Mouse (Mus musculus) kidney, postnatal 14 days (tissue): ENCODE data around the gene Fem1b.
"Not testable (repeated sequence)": the region's sequence is repeated elsewhere in the genome, so short reads cannot be mapped to it uniquely, and the experiment has no call there.

ENCODE experiments used
- DNase-seq: peaks from one replicate; pipeline ENCODE4 v3.0.0; 2022; ENCODE audit warnings: mixed read lengths

The Fem1b gene

GRCm38 (mm10) chr9:62826456-62826855 is 14.7 kb upstream of the Fem1b start:
- DNase-seq: no peak

DNA sequence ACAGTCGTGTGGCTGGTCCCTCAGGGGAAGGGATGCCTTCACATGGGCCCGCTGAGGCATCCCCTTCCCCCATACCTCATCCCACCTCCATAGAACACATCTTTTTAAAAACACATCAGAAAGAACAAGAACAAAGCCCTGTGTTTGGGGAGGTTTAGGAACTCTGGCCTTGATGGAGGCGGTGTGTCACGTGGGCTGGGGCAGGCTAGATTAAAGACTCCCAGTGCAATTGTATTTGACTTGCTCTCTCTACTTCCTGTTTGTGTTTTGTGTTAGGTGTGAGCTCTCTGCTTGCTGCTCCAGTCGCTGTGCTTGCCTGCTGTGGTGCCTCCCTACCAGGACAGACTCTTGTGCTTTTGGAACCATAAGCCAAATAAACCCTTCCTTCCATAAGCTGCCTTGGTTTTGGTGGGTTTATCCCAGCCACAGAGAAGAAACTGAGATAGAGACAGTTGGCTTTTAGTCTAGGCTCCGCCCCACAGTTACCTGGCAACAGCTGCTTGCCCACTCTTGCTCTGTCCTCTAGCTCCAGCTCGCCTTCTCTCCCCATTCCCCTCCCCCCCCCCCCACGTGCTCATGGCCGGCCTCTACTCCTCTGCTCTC is 14.2 kb upstream of the Fem1b start:
- no peak for DNase-seq

- DNase-seq: no peak
Observed at GRCm38 (mm10) chr9:62821811-62822210, 10.1 kb upstream of the Fem1b start.

DNA sequence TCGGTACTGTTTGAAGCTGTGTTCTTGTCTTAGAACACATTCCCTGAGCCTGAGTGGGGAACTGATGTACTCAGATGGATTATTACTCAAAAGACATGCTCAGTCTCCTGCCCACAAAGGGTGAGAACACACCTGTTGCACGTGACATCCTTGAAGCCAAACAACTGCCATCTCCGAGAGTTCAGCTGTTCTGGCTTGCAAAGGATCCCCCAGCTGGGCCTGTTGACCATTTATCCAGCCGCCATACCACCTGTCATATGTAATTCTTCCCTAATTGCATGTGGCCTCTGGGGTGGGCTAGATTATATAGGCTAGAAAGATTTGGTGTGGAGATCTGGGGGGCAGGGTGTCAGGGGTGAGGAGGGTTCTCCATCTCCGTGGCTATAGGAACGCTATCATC is 9.1 kb upstream of the Fem1b start:
- no peak for DNase-seq

DNA sequence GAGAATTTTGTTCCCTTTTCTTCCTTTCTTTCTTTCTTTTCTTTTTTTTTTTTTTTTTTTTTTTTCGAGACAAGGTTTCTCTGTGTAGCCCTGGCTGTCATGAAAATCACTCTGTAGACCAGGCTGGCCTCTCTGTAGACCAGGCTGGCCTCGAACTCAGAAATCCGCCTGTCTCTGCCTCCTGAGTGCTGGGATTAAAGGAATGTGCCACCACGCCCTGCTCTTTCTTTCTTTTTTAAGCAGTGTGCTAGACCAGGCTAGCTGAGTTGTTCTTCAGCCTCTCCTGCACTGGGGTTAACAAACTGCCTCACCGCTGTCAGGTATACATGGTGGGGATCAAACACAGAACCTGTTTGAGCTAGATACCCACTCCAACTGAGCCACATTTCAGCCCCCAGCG is 8.2 kb upstream of the Fem1b start:
- not testable (repeated sequence) for DNase-seq

GRCm38 (mm10) chr9:62819494-62819893 is 7.8 kb upstream of the Fem1b start:
- no peak for DNase-seq

GRCm38 (mm10) chr9:62817828-62818614 is 6.3 kb upstream of the Fem1b start:
- DNase-seq: no peak

DNA sequence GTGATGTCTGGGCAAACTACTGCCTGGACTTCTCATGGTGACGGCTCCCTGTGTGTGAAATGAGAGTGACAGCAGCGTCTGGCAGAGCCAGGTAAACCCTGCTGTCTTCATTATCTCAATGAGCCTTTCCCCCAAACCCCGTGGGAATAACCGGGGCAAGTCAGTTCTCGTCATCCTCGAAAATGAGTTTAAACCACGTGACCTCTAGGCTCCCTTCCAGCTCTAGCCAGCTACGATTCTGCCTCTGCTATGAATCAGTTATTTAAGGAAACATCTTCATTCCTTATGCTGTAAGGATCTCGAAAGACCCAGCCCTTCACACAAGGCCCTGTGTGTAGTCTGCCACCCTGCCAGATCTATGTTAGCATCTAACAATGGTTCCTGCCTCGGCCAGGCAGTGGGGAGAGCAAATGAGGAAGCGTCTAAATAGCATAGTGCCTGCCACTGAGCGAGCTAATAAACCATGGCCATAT is 5.4 kb upstream of the Fem1b start:
- peak; percentile 31 for DNase-seq

DNA sequence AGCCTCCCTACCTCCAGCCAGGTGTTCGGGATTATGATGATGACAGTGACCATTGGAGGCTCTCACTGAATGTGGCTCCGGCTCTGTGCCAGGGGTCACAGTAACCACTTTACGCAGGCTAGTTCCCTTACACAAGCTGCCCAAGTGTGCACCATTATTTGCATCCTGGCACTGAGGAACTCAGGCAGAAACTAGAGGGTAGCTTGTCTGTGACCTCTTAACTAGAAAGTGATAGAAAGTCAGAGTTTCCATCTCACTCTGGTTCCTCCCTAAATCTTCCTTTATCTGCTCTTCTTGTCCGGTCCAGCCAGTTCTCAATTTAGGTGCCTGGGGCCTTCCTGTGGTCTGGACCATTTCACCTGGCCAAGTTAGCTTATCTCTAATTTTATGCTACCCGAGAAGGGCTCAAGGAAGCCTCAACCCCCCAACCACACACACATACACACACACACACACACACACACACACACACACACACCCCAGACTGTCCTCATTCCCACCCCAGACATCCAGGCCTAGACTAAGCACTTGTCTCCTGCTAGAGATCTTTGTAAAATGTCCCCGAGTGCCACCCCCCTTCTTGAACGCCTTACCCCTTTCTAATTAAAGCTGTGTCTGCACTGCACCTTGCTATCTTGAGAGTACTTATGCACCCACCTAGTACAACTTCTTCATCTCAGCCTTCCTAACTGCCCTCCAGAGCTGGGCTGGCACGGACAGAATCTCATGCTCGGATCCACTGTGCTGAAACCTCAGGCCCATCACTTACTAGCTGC is 4.8 kb upstream of the Fem1b start:
- DNase-seq: no peak

GRCm38 (mm10) chr9:62814751-62815150 is 3.0 kb upstream of the Fem1b start:
- no peak for DNase-seq

DNA sequence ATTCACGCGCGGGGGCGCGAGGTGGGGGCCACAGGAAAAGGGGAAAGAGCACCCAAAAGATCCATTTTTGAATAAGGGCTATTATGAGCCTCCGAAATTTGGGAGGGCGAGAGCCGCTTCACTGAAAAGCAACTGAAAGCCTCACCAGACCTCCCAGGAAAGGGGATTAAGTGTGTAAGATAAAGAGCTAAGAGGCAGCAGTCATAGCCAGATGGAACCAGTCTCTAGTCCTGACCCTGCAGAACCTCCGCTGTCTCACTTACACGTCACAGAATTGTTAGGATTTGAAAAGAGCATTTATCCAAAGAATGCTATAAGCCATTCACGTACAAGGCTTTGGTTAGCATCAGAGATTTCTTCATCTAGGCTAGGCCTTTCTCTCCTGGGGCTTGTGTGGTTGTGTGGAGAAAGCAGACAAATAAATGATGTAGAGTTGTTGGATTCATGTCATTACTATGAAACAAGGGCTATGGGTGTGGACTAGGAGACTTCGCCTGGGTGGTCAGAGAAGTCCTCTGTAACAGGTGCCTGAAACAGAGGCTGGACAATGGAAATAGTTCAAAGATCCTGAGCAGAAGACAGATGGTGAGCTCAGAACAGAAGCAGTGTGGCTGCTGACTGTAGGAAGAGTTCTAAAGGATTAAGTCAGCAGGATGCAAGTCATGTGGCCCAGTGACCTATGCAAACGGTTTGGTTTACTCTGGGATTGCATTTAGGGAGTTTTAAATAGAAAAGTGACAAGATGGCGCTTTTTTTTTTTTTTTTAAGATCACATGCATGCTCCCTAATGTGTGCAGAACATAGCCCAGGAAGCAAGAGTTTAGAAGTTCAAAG is 699 bp upstream of the Fem1b start:
- no peak for DNase-seq

GRCm38 (mm10) chr9:62810543-62811515 is 905 bp downstream of the Fem1b start:
- DNase-seq: no peak

DNA sequence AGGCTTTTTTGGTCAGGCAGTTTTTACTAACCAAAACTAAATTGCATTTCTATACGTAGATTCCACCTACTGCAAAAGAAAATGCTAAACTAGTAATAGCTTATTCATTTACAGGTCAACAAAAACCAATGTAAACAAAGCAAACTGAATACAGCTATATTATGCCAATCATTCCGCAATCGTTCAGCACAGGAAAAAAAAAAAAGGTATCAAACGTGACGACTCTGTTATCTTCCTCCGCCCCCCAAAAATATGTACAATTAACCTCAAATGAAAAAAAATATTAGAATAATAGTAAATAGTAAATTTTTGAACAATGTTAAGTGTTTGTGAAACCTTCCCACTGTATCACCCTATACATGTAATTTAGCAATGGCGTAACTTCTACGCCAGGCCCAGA is 1.6 kb downstream of the Fem1b start:
- DNase-seq: no peak

DNA sequence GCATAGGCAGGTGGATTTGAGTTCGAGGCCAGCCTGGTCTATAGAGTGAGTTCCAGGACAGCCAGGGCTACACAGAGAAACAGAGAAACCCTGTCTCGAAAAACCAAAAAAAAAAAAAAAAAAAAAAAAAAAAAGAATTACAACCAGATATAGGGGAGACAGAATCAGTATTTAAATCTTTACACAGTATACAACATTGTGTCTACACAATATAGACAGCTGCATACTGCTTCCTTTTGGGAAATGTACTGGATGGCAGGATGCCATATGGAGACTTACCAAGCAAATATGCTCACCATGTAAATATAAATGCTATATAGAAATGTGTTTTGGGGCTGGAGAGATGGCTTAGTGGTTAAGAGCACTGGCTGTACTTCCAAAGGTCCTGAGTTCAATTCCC is 12.5 kb downstream of the Fem1b start:
- DNase-seq: not testable (repeated sequence)

DNA sequence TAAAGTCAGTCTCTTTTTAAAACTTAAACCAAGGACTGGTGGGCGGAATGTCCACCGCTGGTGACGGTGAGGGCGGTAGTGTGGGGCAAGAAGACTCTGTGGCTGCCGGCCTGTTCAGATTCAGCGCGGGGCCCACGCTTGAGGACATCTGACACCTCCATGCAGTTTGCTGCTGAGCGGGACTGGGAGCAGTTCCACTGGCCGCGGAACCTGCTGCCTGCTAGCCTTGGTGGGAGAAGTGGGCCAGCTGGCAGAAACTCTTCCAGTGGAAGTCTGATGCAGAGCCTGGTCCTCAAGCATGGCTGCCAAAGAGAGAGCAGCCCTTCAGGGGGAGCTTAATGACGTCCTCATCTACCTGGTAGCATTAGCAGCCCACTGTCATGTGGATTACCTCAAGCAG is 21.9 kb downstream of the Fem1b start:
- no peak for DNase-seq

DNA sequence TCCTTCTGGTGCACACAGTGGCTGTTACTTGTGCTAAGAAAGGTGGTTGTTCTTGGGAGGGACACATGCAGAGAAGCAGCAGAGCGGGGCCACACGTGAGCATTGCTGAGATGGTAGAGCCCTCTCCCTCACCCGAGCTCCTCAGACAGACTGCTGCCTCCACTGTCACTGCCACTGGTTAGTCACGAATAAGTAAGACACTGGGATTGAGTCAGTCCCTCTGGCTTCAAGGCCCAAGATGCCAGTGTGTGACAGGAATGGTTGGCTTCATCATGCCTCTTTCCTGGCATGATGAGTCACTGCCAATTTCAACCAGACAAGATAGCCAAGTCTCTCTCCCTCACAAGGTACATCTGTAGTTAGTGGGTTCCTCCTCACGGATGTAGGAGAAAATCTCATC is 25.0 kb downstream of the Fem1b start:
- DNase-seq: no peak

- no peak for DNase-seq
Observed at GRCm38 (mm10) chr9:62784233-62784632, 27.5 kb downstream of the Fem1b start.

GRCm38 (mm10) chr9:62782976-62783781 is 28.6 kb downstream of the Fem1b start:
- DNase-seq: peak; percentile 11

DNA sequence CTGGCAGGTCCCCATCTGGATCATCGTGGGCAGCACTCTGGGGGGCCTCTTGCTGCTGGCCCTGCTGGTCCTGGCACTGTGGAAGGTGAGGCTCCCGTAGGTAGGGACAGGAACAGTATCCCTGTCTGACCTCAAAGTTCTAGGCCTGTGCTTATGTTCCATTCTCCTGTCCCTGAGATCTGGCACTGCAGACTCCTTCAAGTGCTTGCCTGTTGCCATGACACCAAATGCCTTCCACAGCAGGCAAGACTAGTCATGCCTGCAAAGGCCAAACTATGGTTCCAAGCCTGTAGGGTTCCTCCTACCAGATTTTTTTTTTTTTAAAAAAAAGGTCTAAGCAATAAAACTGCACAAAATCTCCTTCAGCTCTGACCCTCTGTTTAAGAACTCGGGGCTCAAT is 29.8 kb downstream of the Fem1b start:
- DNase-seq: peak; percentile 34

DNA sequence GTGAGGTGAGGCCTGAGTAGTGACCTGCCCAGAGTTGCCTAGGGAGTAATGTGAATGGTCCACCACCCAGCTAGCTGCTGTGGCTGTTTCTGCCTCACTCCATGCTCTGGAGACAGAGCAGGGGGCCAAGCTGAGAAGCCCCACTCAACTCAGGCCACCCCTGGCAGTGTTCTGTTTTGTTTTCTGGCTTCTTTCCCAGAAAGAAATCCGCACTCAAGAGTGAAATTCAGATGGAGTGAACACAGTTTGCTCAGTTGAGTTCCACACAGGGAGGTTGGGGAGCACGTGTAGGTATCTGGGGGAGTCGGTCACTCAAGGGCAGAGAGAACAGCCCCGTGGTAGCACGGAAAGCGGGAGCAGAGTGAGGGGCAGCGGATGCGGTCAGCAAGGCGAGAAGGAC is 33.0 kb downstream of the Fem1b start:
- DNase-seq: no peak

DNA sequence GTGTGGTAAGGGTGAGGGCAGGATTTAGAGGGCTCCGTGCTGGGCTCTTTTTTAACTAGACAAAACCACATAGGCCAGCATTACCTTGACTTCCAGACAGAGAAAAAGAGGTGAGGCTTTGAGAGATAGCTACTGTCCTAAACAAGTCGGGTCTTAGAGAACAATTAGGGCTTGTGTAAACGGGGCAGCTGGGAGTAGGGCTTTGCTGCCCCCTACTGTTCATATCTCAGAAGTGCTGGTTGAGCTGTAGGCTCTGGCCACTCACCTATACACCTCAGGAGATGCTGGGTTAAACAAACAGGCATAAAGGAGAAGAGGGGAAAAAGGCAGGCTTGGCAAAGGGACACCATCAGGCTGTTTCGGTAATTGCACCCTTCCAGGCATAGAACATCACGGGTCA is 34.3 kb downstream of the Fem1b start:
- DNase-seq: peak; percentile 69
